Mouse (Mus musculus) c-Kit-positive CD71-positive TER-119-positive erythroid progenitor cells, embryonic 14.5 days (primary cell): ENCODE data around the gene Rasa3.

ENCODE experiments used
- DNase-seq: peaks from one replicate; pipeline ENCODE4 v3.0.0-alpha.2; 2013; ENCODE audit warnings: low spot score

Gene Rasa3

DNA sequence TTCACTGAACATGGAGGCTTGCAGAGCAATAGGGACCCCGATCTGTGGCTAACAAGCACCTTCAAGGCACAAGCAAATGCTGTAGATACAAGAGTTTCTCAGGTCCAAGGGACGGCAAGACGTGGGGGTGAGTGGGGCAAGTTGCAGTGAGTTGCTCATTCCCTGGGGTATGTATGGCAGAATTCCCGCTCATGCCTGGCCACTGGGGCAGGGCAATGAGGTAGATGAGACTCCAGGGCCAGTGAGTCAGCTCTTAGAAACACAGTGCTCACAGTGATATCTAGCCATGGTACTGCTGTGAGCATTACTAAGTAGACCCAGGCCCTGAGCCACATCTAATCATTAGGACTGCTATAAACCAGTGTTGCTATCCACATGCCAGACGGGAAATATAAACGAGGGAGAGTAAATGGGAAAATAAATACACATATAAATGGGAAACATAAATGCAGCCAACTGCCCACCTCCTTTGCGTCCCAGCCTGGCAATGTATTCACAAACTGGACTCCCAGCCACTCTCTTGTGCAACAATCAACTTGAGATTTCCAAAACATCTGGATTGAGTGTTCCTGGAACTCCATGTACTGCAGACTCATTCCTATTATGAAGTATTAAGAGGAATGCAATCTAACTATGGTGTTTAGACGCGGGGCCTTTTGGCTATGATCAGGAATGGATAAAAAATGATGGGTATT, 57.0 kb downstream of the Rasa3 start:
- no peak for DNase-seq

DNA sequence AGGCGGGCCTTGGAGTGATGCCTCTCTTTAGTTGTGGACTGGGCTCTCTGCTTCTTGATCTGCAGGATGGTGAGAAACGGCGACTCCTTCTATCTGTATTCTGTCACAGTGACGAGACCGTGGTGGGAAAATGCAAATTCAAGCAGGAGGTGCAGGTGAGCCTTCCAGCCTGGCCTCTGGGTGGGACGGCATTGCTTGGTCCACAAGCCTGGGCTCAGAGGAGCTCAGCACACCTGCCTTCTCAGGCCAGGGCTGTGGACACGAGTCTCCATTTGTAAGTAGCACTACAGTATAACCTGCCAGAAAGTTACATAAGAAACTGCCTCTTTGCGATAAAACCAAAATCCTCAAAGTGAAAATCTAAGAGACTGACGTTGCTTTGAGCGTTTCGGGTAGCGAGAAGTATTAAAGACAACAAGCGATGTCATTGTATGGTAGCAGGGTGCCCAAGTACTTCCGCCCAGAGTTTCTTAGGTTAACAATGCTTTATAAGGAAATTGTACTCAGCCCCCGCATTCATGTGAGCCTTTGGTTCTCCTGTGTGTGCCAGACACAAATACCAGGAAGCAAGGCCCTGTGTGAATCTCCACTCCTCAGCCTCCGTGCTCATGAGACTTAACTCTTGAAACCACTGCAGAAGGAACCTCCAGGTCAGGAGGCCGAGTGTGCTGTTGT, 60.4 kb downstream of the Rasa3 start:
- no peak for DNase-seq

DNA sequence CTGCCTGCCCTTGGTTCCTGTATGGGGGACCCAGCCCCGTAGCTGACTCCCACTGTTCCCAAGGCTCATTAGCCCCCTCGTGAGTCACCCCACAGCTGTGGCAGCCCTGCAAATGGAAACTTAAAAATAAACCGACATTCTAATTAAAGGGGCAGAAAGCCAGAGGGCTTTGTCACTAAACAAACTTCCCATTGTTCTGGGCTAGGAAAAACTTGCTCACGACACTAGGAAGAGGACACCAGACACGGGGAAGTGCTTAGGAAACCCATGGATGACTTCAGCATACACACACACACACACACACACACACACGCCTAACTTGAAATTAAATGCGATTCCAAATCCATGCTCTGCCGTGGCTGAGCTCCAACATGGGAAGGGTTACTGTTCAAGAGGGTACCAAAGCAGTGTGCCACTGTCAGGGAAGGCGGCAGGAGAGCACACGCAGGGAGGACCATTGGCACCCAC, 62.4 kb downstream of the Rasa3 start:
- no peak for DNase-seq

DNA sequence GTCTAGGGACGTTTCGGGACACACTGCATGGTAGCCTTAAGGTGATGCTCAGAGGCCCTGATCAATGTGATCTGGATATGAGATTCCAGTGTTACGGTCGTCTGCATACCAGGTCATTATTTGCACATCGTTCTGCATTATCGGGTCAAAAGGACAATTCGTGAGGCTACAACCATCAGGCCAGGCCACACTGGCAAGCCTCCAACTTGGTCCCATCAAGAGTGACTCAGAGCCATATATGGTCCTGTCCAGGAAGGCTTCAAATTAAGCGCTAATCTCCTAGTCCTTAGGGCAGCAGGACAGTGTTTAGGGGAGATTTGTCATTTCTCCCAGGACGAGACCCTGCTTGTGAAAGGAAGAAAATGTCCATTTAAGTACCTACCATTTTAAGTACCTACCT, 63.3 kb downstream of the Rasa3 start:
- no peak for DNase-seq

DNA sequence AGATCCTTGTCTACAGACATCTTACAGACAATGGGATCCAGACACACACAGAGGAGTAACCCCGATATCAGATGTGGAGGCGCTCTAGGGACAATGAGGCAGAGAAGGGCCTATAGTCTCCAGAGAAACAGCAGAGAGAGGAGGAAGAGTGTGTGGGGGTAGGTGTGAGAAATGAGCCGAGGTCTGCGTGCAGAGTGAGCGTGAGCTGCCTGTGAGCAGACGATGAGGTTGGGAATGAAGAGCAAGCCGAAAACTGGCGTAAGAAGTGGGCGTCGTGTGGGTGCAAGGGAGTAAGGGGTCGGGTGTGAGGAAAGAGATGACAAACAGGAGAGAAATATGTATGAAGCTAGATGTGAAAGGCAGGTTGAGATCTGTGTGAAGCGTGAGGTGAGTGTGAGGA, 65.7 kb downstream of the Rasa3 start:
- DNase-seq = no peak

DNA sequence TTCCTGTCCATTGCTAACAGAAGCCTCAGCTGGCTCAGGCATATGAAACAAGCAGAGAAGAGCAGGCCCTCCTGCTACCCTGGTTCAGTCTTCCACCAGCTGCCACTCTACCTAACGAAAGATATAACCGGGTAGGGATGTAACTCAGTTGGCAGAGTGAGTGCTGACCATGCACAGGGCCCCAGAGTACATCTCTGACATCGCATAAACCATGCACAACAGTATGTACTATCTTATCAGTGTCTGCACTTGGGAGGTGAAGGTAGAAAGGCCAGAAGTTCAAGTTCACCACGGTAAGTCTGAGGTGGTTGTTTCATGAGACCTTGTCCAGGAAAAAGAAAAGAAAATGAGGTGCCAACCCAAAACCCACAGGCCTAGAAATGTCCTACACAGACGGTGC, 67.4 kb downstream of the Rasa3 start:
- DNase-seq = no peak

DNA sequence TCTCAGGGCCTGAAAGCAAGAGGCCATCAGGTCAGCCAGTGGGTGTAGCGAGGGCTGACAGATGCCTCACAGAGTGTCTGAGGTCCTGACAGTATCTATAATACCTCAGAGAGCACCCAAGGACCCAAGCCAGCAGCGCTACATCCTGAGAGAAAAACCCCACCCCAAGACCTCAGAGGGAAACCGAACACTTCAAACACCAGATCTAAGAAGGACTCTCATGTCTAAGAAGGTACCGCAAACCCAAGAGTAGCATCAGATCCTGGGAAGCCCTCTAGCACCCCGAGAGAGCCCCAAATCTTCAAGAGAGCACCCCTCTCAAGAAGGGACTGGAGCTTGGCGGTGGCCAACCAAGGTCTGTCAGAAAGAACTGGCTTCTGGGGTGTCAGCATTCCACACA, 68.5 kb downstream of the Rasa3 start:
- no peak for DNase-seq

DNA sequence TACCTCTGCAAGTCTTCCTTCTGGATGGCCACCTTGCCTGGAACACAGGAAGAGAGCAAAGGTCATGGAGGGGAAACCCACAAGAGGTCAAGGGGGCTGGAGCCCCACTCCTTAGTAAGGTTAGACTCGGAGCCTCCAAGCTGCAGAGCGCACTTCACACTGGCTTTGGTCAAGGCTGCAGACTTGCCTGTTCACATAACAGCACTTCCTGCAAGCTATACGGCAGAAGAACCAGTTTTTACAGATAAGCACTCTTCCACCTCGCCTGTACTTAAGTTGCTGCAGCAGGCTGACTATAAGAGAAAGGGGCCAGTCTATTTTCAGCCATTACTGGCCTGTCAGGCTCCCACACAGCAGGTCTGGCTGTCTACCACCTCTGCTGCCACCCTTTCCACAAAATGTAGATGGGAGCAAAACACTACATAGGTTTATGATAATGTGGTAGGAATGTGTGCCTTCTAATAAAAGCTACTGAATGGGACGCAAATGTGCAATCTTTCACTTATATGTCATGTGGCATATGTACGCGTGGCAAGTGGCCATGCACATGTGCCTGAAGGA, 71.4 kb downstream of the Rasa3 start:
- no peak for DNase-seq

DNA sequence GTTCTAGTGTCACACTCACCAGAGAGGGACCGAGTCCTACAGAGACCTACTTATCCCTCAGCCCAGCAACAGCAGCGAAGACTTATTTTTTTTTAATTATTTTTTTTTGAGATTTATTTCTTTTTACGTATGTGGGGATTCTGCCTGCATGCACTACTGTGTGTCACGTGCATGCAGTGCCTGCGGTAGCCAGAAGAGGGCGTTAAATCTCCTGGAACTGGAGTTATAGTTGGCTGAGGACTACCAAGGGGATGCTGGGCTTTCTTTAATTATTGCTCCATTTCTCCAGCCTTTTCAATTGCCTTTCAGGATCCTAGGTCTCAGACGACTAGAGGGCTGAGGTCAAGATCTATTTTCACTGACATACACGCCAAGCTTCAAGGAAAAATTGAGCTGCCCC, 74.8 kb downstream of the Rasa3 start:
- no peak for DNase-seq

DNA sequence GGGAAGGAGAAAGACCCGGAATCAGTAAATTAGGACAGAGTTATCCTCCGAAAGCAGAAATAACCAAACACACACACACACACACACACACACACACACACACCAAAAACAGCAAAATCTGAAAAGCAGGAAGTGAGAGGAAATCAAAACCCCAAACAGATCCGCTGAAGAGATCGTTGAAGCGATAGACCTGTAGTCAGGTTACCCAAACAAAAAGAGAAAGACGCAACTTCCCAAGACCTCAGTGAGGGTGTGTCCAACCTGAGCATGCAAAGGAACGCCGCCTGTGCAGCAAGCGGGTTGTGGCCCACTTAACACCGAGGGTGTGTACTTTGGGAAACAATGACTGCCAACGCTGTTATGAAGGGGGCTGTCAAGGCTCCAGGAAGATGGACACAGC, 76.2 kb downstream of the Rasa3 start:
- no peak for DNase-seq

DNA sequence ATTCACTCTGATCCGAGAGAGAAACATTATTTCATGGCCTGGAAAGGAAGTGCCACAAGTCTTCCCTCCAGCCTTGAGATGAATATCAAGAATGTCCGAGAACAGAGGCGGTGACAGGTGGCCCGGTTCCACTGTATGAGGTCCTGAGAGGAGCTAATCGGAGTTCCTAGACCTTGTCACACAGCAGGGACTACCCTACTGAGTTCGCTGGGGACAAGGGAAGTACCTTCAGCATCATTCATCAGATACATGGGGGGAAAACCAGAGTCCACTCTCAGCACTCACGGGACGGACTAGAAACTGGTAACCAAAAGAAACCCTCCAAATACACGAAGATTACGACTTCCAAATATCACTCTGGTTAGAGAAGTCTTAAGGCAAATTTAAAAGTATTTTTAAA, 76.7 kb downstream of the Rasa3 start:
- no peak for DNase-seq

DNA sequence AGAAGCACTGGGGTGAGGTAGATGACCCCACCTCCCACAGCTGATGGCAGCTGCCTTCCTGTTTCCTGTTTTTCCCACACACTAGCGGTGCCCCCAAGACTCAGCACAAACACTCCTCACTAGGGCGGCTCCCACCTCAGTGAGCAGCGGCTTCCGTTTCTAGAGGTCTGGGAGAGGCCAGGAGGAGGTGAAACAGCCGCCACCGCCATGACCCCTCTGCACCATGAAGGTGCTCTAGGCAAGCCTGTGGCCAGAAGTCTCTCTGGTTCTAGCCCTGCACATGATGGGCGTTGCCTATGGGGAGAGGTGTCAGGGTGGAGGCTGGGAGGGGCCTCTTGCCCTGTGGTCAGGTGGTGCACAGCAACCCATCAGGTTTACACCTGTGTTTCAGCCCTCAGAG, 77.2 kb downstream of the Rasa3 start:
- no peak for DNase-seq

DNA sequence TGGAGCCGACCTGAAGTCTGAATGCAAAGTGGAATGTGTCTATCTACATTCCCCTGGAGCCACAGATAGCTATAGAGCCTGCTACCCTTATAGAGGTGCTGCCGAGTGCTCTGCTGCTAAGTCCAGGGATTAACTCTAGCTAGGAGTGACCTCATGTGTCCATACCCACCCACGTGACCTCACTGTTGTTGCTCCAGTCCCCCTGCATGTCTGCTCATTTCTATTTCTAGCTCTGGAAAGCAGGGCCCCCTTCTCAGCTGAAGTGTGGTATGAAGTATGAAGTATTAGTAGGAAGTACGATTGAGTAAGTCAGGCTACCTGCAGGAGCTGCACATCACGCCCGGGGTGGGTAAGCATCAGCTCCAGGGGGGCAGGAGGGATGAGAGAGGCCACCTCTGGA, 79.6 kb downstream of the Rasa3 start:
- no peak for DNase-seq

DNA sequence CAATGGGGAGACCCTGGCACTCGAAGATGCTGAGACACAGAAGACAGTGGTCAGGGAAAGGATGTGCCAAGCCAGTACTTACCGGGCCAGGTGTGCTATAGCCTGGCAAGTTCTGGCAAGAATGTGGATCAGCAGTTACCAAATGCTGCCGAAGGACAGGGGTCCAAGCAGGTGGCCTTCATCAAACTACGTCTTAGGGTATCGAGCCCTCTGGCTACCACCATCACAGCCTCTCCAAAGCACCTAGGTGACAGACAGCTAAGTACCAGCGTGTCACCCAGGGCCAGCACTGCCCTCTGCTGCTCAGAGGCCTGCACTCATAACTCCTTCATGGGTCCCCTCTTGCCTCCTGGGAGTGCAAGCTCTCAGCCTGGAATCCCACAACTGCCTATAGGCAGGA, 81.5 kb downstream of the Rasa3 start:
- DNase-seq = no peak

DNA sequence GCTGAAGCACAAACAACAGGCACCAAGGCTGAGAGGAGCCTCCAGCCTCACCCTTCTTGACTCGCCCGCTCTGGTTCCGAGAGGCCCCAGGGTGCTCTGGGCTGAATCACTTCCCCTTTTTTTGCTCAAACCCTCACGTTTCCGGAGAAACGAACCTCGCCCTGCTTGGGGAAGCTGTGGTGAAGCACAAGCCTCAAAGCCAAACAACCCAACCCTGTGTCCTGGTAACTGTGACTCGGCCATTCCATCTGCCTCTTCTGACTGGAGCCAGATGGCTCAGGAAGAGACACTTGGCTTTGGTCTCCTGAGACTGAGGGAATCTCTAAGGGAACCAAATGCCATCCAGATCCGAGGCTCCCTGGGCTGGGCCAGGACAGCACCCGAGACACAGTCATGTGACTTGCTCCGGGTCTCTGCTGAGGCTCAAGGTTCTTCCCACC, 82.5 kb downstream of the Rasa3 start:
- DNase-seq = no peak

DNA sequence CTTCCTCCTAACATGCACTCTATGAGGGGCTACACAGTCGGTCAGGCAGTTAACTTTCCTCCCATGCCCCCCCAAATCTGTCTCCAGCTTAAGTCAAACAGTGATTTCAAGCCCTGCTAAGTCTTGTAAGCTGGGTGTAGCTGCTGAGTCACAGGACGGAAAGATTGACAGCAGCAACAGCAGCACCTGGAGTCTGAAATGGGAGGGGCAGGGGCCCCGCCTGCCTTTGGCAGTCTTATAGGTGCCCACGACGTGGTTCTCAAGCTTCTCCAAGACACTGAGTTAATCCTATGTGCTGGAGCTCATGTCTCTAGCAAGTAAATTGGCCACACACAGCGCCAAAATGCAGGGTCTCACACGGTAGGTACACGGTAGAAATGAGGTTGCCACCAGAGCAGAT, 84.1 kb downstream of the Rasa3 start:
- no peak for DNase-seq

DNA sequence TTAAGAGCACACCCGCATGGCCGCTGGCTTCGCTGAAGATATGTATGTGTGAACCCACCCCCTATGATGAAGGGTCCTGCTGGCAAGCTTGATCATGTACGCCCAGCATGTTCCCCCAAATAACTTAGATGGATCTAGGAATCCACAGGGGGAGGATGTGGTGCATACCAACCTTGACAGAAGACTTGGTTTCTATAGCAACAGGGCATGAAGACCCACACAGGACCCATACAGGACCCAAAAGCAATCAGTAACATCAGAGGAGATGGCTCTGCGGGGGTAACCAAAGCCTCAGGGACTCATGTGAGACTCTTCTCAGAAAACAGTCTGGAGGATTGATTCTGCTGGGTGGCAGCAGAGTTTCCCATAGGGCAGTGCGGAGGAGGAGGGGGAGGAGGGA, 86.2 kb downstream of the Rasa3 start:
- no peak for DNase-seq

DNA sequence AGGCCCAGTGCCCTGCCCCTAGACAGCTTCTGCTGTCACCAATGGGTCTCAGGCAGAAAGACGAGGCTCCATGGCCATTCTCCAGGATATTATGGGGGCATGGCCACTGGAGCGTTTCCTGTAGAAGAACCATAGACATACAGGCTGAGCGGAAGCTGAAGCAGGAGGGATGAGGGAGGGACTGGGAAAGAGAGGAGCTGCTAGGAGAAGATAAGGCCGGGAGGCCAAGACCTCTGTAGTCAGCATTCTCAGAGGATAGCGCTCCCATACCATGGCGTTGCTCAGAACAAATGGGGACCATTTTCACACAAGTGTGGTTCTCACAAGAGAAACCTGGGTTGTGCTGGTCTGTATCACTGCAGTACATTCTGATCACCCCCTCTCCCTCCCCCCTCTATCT, 88.3 kb downstream of the Rasa3 start:
- no peak for DNase-seq

DNA sequence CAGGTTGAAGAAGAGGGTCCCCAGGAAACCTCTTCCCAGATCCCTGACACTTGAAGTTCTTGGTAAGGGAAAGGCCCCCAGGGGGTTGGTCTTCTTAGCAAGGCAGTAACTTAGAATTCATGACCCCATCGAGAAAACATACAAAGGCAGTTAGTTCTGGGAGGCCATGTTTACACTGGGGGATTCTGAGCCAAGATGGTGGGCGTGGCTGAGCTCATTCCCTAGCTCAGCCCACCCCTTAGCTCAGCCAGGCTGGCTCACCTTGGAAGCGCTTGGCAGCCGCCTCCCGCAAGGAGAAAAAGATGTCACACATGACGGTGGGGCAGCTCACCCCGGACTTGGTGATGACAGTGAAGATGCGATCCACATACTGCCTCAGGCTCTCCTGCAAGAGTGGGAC, 92.8 kb downstream of the Rasa3 start:
- no peak for DNase-seq

DNA sequence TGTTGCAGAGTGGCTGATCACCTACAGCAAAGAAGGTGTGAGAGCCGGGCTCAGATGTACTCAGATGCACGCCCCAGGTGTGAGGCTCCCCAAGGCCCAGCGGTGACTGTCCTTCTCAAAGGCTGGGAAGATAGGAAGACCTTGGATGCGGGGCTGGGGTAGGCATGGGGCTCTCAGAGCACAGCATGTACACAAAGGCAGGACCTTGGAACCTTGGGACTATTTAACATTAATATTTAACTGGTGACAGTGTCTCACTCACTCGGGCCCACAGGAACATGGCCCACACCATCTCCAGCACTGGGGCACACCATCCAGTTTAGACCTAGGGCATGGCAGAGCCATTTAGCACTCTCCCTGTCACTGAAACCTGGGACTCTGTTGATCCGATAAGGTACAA, 99.5 kb downstream of the Rasa3 start:
- no peak for DNase-seq

DNA sequence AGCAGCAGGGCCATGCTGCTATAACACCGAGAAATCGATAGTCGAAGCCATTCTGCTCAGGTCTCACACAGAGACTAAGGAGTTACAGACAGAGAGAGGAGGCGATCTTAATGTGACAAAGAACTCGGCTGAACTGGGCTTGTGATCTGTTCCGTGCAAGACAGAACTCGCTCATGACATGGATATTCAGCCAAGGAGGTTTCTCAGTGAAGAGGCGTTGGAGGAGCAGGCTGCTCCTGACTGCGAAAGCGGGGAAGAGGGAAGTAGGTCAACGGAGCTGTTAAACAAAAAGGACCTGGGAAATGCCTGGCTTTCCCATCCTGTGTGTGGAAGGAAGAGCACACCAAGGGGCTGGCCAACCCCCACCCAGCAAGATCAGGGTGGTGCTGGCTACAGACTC, 105.4 kb downstream of the Rasa3 start:
- no peak for DNase-seq

DNA sequence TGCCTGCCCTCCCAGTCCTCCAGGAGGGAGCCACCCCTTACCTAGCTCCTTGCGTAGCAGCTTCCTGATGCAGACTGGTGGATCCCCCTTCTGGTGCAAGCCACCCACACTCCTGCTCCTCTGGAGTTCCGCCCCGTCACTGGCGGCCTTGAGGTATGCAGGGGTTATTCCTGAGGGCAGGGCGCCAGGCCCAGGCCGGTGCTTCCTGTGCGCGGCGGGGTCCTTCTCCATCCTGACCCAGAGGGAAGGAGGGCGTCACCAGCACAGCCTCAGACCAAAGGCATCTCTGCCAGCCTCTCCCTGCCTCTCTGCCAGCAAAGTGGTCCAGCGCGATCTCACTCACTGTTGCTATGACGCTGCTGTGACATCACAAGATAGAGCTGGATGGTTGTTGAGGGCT, 115.3 kb downstream of the Rasa3 start, which contains the start of gene 1700029H14Rik:
Gene 1700029H14Rik, minus strand, starts transcription at position 344 of the 400 bp plus-strand sequence.
- no peak for DNase-seq

DNA sequence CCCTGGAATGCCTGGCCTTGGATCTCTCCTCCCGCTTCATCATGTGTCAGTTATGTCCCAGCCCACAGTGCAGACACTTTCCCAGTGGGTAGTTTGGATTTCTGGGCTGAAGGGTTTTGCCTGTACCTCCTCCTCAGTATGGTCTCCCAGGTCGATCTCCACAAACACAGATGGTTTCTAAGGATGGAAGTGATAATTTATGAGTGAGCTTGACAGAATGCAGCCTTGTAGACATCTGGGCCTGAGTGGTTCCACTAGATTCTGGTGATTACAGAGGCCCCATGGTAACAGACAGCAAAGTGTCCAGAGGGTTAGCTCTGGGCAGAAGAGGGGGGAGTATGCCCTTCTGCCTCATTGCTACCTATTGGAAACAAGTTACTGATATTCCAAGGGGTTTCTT, 119.9 kb downstream of the Rasa3 start:
- DNase-seq = no peak

DNA sequence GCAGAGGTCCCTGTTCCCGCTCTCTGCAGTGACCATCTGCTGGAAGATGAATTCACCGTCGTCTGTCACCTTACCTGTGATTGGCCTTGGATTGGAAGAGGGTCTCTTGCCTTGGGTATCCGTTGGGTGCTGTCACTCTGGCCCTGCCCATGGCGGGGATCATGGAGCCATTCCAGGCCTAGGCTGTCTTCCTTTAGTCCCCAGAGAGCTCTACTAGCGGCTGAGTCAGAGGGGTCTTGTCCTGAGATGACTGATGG, 125.9 kb downstream of the Rasa3 start:
- no peak for DNase-seq
